Mouse (Mus musculus): ENCODE measurements around the gene Abtb2.

DNA sequence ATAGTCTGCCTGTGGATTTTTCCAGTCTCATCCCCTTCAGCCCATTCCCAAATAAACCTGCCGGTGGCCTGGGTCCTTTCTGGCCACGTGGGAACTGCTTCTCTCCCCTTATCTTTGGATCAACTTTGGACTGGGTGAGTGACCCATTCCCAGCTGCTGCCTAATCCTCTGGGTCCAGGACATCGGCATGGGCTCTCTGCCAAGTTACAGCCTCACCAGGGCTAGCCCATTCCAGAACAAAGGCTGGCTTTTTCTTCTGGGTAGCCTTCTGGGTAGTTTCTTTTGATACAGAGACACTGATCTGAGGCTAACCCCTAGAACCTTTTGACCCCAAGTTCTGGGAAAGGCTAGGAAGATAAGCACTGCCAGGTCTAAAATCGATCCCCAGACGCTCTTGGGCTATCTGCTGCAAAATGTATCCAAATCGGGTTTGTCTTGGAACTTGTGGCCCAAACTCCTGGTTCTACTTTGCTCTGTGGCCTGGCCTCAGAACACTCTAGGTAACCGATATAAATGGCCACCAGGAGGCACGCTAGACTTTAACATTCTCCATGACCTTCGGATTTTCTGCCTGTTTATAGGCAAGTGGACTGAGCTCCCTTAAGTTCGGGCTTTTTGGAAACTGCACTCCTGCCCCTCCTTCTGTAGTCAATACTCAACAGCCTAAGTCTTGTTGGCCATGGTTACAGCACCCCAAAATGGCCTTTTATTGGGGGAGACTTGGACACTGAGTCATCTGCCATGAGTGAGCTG lies 9.8 kb upstream of the Abtb2 start:
- no peak for TF ChIP-seq CTCF (IDR thresholded peaks at IDR 0.05; ENCODE audit: insufficient read depth, low read length)
- TF ChIP-seq POLR2A (IDR thresholded peaks at IDR 0.05; ENCODE audit: borderline replicate concordance, extremely low read depth, low read depth, low read length): no peak
